Mouse (Mus musculus) 416B (cell line): ENCODE measurements around the gene Alyref2.

Experiments used
- DNase-seq: peaks from one replicate; pipeline ENCODE4 v3.0.0; 2011; ENCODE audit warnings: low read depth

Alyref2 gene

DNA sequence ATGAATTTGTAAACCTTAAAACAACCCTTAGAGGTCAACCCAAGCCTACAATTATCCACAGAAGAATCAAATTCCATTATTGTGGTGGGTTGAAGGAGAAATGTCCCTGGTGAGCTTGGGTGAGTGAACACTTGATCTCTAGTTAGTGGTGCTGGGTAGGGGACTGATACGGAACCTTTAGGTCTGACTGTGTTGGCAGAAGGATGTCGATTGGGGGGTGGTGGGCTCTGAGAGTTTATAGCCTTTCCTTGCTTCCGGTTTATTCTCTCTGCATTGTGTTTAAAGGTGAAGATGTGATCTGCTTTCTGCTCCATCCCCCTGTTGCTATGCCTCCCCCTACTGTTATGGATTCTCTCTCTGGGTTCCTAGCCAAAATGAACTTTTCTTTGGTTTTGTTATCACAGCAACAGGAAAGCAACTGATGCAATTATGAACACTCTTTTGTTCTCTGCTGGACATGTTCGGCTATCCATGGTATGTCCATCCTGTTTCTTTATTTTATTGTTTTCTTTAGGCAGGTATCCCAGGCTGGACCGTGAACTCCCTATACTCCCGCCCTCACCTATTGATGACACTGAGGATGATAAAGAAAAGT lies 2.2 kb upstream of the Alyref2 start:
- no peak for DNase-seq

DNA sequence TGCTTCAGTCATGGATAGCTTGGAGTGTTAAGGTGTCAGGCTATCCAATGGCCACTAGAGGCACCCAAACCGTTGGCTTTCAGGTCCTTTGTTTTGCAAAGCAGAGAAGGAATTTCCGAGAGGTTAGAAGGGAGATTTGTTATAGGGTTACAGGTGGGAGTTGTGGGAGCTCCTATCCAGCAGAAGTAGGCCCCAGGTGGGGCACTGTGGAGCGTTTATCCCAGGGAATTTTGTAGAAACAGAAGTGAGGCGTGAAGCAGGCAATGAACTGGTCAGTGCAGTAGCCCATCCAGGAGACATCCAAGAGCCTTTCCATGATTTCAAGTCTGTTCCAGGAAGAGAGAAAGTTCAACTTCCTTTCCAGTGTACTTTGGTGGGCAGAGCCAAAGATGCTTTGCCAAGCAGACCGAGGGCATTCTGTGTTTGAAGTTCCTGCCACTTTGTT lies 1.6 kb upstream of the Alyref2 start:
- peak; percentile 74 for DNase-seq

DNA sequence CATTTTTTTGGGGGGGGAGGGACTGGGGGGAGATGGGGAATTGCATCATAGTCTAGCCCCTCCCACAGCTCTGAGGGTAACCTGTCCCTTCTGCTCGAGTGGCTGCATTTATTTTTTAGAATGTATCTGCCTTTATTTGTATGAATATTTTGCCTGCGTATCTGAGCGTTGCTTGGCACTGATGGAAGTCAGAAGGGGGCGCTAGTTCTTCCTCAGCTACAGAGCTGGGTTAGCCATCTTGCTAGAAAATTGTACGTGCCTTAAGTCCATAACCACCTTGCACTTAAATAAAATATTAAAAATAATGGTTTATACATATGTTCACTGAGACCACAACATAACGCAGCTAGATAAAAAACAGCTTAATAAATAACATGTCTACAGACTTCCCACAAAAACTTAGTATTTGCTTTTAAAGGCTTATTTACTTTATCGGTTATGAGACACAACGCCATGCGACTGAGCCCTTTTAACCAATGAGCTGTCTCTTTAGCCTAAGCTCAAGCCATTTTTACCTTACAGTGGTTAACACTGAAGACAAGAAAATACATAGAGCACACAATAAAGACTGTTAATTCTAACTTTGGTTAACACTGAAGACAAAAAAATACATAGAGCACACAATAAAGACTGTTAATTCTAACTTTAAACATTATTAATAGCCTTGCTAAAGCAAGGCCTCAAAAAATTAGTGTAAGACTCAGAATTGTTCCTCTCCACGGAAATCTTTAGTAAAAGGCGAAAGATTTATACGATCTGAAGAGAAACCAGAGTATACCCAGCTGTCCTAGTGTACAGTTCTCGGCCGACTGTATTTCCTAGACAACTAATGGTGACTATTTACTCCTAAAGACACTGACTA lies 659 bp upstream of the Alyref2 start:
- peak; percentile 97 for DNase-seq

DNA sequence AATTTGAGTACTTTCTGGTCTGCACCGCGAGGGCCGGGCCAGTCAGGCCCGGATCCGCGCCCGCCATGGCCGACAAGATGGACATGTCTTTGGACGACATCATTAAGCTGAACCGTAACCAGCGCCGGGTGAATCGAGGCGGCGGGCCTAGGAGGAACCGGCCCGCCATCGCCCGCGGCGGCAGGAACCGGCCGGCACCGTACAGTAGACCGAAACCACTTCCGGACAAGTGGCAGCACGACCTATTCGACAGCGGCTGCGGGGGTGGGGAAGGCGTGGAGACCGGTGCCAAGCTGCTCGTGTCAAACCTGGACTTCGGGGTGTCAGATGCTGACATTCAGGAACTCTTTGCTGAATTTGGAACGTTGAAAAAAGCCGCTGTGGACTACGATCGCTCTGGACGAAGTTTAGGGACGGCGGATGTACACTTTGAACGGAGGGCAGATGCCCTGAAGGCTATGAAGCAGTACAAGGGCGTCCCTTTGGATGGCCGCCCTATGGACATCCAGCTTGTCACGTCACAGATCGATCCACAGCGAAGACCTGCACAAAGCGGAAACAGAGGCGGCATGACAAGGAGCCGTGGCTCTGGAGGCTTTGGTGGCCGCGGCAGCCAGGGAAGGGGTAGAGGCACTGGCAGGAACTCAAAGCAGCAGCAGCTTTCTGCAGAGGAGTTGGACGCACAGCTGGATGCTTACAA lies 464 bp downstream of the Alyref2 start:
- DNase-seq = peak; percentile 83

DNA sequence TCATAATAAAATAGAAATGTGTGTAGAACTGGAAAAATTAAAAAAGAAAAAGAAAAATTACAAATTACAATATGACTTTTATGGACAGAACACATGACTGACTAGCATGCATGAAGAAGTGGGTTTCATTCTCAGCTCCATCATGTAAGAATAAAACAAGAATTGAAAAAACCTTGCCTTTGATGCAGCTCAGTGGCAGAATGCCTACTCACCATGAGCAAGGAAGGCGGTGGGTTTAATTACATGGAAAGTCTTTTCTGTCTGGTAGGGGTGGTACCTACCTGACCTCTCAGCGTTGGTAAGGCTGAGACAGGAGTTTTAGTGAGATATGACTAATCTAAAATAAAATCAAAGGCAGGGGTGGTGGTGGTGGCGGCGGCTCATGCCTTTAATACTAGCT lies 1.3 kb downstream of the Alyref2 start:
- DNase-seq = peak; percentile 51

DNA sequence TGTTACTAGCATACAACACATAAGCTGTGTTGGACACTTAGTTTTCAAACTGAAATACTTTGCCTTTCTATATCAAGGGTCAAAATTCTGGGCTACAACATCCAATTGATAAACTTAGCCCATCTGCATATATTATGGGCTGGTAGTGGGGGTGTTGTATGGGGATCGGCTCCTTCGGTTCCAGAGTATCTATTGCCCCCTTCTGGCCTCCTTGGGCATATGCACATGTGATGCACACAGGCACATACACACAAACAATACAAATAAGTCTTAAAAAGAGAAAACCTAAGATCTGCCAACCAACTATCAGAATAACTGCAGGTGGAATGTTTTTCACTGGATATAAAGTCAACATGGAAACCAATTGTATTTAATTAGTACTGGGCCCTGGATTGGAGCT lies 10.0 kb downstream of the Alyref2 start:
- DNase-seq = no peak

DNA sequence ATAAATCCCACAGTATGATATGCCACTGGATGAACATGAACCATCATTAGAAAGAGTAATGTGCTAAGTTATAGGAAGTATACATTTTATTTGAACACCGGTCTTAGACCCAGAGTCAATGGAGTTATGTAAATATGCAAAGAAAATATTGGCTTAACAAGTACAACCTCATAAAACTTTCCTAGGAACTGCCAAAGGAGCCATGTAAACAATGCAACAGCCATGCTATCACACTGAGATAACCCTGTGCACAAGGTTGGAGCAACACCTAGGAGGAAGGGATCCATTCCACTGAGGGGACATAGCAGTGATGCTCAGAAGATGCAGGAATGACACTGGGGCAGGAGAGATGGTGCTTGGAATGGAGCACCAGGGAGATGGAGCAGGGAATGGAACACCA lies 10.5 kb downstream of the Alyref2 start:
- no peak for DNase-seq

DNA sequence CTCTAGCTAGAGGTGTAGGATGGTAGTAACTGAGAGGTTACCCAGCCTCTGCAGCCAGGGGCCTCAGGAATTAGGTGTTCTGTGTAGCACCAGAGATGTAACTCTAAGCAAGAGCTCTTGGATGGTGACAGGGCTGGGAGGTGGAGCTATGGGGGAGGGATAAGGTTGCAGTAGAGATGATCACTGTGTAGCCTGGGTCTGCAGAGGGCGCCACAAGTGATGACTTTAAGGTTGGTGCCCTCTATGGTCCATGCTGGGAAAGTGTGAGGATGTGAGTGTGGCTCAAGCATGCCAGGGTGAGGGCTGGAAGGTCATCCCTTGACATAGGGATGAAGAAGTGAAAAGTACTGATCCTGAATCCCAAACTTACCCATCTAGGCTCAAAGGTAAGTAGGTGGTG lies 11.8 kb downstream of the Alyref2 start:
- DNase-seq = peak; percentile 69

DNA sequence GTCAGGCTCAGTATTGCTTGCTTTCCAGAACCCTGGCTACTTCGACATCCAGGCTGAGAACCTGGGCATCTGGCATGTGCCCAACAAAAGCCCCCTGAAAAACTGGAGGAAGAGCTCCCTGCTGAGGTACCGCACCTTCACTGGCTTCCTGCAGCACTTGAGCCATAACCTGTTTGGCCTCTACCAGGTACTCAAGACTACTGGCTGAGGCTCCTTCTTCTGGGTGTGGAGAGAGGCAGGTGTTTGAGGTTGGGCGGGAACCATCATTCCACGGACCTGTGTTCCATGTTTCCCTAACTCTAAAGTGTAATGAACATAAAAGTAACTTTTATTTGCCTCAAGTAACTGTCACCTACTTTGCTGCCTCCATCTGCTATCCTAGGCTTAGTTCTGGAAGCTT lies 12.3 kb downstream of the Alyref2 start:
- DNase-seq = no peak

DNA sequence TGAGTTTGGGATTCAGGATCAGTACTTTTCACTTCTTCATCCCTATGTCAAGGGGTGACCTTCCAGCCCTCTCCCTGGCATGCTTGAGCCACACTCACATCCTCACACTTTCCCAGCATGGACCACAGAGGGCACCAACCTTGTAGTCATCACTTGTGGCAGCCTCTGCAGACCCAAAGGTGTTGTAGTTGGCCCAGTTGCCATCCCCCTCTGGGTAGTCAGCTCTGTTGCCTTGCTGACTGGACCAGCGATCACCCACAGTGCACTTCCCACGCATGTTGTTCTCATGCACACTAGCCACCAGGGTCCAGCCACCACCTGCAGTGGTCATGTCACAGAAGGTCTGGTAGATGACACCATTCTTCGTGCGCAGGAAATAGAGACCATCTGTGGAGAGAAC lies 28.1 kb downstream of the Alyref2 start:
- no peak for DNase-seq

DNA sequence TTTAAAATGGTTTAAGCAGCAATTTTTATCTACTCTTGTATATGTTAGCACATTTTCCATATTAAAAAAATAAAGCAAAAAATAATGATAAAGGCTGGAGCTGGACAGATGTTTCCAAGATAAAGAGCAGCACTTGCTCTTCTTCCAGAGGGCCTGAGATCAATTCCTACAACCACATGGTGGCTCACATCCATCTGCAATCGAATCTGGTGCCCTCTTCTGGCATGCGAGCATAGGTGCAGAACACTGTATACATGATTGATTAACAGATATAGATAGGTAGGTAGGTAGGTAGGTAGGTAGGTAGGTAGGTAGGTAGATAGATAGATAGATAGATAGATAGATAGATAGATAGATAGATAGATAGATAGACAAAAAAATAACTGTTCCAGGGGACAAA lies 29.6 kb downstream of the Alyref2 start:
- peak; percentile 58 for DNase-seq

DNA sequence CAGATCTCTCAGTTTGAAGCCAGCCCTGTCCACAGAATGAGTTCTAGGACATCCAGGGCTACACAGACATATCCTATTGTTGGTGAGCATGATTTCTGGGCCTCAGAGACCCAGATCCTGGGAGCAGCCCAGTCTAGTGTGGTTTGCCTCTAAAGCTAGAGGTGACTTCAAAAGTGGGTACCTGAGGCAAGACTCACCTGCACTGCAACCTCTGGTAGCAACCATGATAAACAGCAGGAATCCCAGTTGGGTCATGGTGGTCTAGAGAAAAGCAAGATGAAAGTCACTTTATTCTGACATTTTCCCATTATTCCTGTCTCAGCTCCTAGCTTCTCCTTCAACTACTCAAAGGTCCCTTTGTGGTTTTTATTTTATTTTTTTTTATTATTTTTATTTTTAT lies 31.3 kb downstream of the Alyref2 start:
- no peak for DNase-seq

DNA sequence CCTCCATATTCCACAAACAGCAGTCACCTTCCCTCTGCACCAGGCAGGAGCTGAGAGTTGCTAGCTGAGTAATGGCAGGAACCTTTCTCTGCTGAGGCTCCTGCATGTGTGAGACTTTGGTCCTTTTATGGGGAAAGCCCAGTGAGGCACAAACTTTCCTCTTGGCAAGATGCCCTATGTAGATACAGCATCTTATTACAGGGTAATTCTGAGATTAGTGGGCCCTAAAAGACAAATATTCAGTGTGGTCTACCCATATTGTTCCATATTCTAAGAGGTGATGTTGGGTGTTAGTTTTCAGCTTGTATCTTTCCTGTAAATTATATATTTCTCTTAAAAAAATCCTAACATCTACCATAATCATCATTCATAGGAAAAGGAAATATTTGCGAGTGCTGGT lies 31.9 kb downstream of the Alyref2 start, which contains the start of gene Itln1:
Gene Itln1, minus strand, starts transcription at position 101 of the 400 bp plus-strand sequence.
- DNase-seq = no peak

DNA sequence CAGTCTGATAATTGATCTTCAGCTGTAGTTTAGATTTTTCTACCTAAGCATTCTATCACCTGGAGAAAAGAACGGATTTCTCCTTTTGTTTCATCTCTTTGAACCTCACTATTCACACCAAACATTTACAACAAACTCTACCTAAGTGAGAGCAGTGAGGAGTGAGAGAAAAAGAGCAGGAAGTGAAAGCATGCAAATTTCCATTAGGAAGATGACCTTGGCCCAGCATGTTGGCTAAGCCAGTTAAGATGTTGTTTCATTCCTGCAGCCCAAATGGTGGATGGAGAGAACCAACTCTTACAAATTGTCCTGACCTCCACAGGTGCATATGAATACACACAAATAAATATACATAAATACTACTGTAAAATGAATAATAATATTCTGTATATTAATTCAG lies 37.4 kb downstream of the Alyref2 start:
- no peak for DNase-seq

DNA sequence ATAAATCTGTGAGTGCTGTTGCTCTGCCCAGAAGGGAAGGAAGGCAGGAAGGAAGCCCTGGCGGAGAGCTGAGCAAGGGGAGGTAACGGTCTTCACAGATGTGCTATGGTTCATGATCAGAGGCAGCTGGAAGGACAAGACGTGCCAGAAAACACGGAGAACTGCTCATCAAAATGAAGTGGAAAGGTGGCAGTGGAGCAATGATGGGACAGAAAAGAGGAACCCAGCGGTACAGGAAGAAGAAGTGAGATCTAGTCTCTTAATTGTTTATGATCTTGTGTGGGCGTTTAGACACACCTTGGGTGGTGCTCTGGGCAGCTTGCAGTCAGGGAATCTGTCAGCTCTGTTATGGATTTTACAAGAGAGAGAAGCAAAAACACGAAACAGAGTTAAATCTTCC lies 48.0 kb downstream of the Alyref2 start:
- DNase-seq = no peak

DNA sequence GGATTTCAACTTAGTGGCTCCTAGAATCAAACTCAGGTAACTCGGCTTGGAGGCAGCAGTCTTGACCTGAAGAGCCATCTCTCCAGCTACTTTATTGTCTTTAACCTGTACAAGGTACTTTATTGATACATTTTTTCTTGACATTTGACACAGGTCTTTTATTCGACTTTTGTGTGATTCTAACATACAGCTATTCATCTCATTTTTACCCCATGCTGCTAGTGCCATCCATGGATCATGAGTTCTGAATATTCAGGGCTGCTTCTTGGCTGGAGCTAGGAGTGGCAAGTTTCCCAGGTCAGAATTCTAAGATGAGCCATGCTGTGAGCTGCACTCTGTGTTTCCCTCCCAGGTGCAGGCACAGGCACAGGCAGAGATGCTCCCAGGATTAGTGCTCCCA lies 49.0 kb downstream of the Alyref2 start:
- DNase-seq = no peak

DNA sequence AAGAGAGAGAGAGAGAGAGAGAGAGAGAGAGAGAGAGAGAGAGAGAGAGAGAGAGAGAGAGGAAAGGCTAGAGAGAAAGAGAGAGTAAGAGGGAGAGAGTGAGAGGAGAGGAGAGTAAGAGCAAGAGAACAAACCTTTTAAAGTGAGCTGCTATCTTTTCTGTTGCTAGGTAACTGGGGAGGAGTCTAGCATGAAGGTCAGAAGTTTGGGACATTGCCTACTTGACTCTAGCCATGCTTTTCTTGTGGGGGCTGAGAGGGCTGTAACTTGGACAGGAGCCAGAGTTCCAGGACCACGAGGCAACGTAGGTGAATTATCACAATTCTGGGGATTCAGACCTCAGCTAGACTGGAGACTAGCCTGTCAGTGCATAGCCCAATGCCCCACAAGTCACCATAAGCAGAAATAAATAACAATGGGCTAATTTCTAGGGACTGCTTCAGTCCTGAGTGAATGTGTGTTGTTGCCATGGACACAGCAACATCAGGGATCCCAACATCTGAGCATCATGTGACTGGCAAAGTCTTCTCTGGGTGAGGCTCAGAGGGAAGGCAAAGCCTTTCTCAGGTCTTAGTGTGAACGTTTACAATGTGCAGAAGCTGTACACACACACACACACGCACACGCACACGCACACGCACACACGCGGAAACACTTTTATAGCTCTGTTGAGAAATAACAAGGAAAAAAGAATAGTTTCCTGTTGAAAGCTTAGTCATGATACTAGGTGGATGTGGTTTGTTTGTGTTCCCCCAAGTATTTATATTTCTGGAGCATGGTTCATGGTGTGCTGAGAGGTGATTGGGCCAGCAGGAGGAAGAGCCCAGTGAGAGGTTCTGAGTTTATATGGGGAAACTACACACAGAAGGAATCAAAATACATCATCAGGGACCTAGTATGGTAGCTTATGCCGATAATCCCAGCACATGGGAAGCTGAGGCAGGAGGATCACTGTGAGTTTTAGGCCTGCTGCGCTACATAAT lies 50.4 kb downstream of the Alyref2 start:
- DNase-seq = peak; percentile 97
